Mouse (Mus musculus) gastrocnemius, postnatal 25 days (tissue): ENCODE results near the gene Gm49394. TPM values are rescaled to one million over a fixed set of nuclear protein-coding genes. Genes with fewer than 3 reads are reported as not detected.

ENCODE experiments used
- DNase-seq: peaks from one replicate; pipeline ENCODE4 v3.0.0; 2022
- microRNA-seq, 2 experiments: library from miRNA; unstranded; fragments of <30 nt; microRNA quantifications; one replicate each; pipeline ENCODE4 v1.2.0; 2021; ENCODE audit warnings: borderline replicate concordance in 2 of 2
- total RNA-seq, 2 experiments: library from RNA; stranded (reverse); gene quantifications; 1 replicate in 1 of 2; 2 replicates in 1 of 2; pipeline ENCODE4 v1.2.3; 2021

The Gm49394 gene
- total RNA-seq, 2 experiments from 2014 or later: 0.08 TPM; not detected in 1

DNA sequence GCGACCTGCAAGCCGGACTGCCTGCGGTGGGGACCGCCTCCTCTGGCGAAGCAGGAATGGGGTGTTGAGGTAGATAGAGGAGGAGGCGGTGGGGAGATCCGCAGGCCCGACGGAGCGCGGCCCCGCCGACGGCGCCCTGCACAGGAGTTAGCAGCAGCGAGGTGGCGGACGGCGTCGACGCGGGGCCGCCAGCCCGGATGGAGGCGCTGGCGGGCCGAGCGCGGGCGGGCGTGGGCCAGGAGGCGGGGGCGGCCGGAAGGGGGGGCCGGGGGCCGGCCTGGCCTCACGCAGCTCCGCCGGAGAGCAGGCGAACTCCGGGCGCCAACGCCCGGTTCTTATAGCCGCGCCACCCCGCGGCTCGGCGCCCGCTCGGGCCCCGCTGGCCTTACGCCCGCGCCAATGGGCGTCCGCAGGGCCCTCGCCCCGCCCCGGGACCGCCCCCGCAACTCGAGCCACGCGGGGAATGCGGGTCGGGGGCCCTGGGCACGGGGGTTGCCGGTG lies 10.5 kb downstream of the Gm49394 start:
- peak; percentile 52 for DNase-seq

DNA sequence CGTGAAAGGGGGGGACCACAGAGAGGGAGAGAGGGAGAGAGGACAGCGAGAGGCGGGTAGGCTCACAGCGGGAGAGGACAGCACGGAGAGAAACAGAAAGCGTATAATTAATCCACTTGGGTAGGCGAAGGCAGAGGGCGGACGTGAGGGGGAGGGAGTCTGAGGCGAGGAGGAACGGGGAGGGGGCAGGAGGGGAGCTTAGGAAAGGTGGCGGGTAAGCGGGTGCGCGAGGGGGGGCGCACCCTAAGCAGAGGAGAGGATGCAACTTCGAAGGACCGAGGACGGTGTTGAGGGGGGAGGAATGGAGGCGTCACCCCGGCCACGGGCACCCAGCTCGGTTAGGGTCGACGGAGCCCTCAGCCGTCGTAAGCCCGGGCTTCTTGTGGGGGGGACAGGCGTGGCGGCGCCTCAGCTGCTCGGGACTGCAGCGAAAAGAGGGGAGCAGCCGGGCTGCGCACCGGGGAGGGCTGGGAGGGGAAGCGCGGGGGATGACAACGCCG lies 11.0 kb downstream of the Gm49394 start:
- no peak for DNase-seq

- DNase-seq: no peak
Measured at GRCm38 (mm10) chr7:142657821-142658614, 11.7 kb downstream of the Gm49394 start.

DNA sequence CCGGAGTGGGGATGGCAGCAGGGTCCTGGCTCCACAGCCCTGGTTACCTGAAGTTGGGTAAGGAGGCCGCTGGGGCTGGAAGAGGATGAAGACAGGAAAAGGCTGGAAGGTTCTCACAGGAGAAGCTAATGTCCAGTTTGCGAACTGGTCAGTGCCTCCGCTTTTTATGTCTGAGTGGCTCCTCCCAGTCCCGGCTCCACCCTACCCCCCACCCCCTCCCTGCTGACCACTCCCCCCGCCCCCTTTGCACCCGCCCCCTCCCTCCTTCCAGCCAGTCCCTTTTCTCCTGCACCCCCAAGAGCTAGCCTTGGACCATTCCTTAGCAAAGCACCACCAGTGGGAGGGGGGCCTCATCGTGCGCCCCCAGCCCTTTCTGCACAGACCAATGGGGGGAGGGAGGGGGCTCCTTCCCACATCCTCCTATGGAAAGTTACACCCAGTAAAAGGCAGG lies 12.4 kb downstream of the Gm49394 start:
- no peak for DNase-seq

DNA sequence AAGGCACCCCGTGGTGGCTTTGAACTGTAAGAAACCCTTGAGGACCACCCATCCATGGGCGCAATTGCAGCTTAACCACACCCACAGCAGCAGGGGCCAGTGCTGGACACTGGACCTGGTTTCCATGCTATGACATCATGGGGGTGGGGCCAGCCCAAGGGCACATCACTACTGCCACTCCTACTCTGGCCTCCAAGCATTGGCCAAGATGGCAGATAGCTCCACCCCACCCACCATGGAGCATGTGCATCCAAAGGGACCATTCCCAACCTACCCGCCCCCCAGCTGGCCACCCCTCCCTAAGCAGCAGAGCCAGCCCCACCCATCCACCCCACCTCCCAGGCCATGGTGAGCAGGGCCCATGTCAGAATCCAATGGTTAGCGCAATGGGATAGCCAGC lies 13.7 kb downstream of the Gm49394 start:
- DNase-seq: no peak

GRCm38 (mm10) chr7:142655633-142656032 lies 14.1 kb downstream of the Gm49394 start:
- no peak for DNase-seq

DNA sequence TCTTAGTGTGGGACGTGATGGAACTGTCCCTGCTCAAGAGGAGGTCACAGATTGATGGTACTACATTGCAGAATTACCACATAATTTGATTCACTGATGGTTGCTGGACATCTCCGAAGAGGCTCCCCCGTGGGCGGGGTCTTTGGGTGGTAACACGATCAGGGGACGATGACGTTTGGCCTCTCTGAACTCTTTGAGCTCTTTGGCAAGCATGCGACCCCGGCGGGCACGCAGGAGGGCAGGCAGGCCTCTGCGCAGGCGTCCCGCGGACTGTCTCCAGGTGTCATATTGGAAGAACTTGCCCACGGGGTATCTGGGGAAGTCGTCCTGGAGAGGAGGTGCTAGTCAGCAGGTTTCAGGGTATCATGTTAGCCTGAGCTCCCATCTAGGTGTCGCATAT lies 16.0 kb downstream of the Gm49394 start:
- no peak for DNase-seq

GRCm38 (mm10) chr7:142646676-142647075 lies 23.1 kb downstream of the Gm49394 start:
- DNase-seq: no peak

DNA sequence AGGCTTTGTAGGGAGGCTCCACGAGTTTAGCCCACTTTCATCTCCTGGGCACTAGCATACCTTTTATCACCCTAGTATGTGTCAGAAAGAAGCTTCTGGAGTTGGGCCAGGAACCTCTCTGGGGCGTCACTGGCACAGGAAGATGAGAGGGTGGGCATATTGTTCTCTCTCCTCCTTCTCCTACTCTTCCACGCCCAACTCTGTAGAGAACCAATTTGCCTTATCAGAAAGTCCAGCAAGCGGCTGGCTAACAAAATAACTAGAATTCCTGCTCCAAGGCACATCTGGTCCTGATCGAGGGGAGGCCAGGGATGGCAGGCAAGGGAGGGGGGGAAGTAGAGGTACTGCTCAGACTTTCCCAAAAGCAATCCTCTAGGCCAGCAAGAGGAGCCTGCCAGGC lies 24.7 kb downstream of the Gm49394 start:
- no peak for DNase-seq

GRCm38 (mm10) chr7:142636178-142636577 lies 33.6 kb downstream of the Gm49394 start:
- no peak for DNase-seq

DNA sequence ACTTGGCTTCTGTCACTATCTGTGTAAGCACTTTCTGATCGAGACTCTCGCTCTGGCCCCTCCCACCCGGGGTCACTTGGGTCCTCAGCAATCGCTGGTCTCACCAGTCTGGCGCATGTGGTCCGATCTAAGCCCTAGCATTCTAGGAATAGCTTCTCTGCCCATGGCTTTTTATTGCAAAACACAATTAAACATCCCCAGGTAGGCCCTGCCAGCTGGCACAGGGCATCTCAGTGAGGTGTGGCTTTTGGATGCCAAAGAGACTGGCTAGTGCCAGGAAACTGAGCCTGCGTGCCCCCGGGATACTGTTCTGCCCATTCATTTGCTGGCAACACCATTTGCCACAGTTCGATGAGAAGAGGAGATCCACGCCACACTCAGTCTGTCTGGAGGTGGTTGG lies 39.1 kb downstream of the Gm49394 start:
- no peak for DNase-seq

DNA sequence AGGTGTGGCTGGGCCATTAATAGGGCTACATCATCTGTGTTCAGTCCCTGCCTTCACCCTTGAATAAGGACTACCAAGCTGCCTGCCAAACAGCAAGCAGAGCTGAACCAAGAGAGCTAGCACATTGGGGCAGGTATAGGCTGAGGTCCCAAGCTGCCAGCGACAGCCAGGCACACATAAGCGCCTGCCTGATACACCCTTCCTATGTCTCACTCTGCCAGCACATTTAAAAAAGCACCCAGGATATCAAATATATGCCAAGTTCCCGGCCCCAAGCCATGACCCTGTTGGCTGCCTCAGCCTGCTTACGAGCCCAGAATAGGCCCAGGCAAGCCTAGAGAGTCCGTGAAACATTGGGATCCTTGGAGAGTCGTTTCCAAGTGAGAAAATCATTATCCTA lies 39.9 kb downstream of the Gm49394 start:
- DNase-seq: peak; percentile 78

GRCm38 (mm10) chr7:142622180-142622579 lies 47.6 kb downstream of the Gm49394 start:
- DNase-seq: no peak

DNA sequence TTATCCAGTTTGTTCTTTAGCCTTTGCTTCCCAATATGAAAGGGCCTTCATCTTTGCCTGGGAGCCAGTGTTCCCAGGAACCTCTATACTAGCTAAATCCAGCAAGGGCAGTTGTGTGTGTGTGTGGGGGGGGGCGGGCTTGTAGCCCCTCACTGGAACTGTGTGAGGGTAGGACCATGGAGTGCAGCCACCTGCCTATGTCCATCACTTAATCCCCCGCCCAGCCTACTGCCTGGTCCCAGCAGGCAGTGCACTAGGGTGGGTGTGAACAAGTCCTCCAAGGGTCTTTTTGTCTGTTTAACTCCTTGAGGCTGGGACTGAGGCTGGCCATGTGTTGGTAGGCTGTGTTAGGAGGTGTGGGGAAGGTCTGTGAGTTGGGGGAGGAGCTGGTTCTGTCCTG lies 56.7 kb downstream of the Gm49394 start:
- no peak for DNase-seq

DNA sequence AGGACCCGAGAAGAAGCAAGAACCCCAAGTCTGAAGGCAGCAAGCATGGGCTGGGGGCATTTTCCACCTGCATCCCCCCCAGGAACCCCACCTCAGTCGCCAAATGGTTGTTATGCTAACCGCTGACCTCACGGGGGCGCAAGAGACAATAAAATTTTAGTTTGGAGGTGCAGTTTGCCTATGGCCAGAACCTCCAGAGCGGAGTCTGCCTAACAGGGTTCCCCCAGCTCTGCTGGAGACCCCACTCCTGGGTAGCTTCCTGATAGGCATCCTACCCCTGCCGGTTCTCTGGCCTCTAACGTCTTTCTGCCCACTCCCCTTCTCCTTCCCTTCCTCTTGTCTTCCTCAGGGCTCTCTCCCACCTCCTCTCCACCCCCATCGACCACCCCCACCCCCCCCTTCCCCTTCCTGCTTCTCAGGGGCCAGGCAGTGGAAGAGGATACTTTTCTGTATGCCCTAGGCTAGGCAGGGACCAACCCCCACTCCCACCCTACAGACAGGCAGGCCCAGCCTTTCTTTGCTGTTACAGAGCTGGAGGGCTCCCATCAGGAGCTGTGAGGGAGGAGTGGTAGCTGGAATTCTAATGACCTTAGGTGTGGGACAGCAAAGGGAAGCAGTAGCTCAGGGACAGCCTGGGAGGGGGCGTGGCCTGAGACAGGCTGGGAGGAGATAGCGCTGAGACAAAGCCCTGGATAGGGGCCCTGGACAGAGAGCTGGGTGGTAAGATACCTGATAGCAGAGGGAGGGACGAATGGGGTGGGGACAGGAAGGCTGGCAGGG lies 58.9 kb downstream of the Gm49394 start:
- DNase-seq: no peak

DNA sequence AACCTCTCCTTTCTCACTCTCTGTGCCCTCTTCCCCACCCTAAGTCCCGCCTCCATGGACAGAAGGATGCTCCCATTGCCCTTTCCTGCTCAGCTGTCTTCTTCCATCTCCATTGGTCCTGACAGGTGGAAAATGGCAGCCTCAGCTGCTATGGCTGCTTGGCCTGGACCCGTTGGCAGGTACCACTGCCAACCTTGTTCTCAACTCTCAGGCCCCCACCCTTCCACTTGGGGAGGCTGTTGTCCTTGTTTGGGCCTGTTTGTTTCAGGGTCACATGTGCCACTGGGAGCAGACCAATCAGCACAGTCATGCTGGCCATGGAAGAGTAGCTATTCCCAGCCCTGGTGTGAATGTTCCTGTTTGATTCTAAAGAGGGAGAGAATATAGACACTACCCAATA lies 68.8 kb downstream of the Gm49394 start:
- peak; percentile 90 for DNase-seq

Small RNA genes lying within 50 kb of the gene (microRNA-seq; reads per million reads assigned to microRNA genes)
- gene Mir483: 1,127 to 1,736 reads per million in 2 experiments

Other genes starting within 250 kb of the Gm49394 start
- not detected for gene Syt8, start 235.1 kb downstream of the Gm49394 start, total RNA-seq
- over 10,000 TPM; 16,193 to 17,938 TPM for gene Tnni2, start 228.1 kb downstream of the Gm49394 start, total RNA-seq
- gene Lsp1, start 209.1 kb downstream of the Gm49394 start, total RNA-seq: 10 to 100 TPM; 43.2 to 60.3 TPM
- gene Tnnt3, start 171.1 kb downstream of the Gm49394 start, total RNA-seq: over 10,000 TPM; 28,170 to 31,317 TPM
- 10 to 100 TPM in 1 of 2 experiments, 1 to 10 TPM in 1; 8.6 to 18.3 TPM for gene Mrpl23, start 137.3 kb downstream of the Gm49394 start, total RNA-seq
- gene Igf2, start 3.1 kb downstream of the Gm49394 start, total RNA-seq: 100 to 1,000 TPM; 251 to 313 TPM
- gene Ins2, start 73.4 kb upstream of the Gm49394 start, total RNA-seq: not detected